Mouse (Mus musculus): Measurements from ENCODE around the gene Polr3f. TPM values are rescaled to one million over a fixed set of nuclear protein-coding genes. Genes with fewer than 3 reads are reported as not detected.

The Polr3f gene
- polyA plus RNA-seq, 1 experiment = 2.1 TPM

DNA sequence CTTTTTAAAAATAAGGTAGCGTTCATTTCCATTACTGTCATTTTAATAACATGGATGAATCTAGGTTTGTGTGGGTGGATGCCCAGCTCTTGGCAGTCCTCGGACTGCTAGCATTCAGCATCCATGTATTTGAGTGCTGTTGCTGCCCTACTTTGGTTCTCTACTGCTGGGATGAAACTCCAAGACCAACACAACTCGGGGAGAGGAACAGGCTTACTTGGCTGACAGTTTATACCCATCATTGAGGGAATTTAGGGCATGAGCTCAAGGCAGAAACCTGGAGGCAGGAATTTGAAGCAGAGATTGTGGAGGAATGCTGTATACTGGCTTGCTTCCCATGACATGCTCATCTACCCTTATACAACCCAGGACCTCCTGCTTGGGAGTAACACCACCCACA, 12.9 kb upstream of the Polr3f start:
- no peaks in the 10 kb centered on the region; the same call in 1 of the 2 replicates for H3K27me3 ChIP-seq (ENCODE audit: control insufficient read depth, insufficient read depth, low read length)
- H3K36me3 ChIP-seq (ENCODE audit: control insufficient read depth, insufficient read depth, low read length) = no peaks in the 10 kb centered on the region
- H3K27ac ChIP-seq (ENCODE audit: insufficient read depth, low read depth, low read length) = no peak overlapping the region
- TF ChIP-seq CTCF (IDR thresholded peaks at IDR 0.05; ENCODE audit: extremely low read depth, insufficient read length, insufficient replicate concordance, low read depth, low read length) = no peak
- TF ChIP-seq POLR2A (IDR thresholded peaks at IDR 0.05; ENCODE audit: low read depth, low read length) = no peak
- no peaks in the 10 kb centered on the region for H3K4me1 ChIP-seq (ENCODE audit: control insufficient read depth, insufficient read depth, insufficient read length, low read length)
- WGBS = 81% methylated on average over 3 of the region's 3 CpGs
- no peak overlapping the region for H3K4me3 ChIP-seq (ENCODE audit: low read depth, low read length)

DNA sequence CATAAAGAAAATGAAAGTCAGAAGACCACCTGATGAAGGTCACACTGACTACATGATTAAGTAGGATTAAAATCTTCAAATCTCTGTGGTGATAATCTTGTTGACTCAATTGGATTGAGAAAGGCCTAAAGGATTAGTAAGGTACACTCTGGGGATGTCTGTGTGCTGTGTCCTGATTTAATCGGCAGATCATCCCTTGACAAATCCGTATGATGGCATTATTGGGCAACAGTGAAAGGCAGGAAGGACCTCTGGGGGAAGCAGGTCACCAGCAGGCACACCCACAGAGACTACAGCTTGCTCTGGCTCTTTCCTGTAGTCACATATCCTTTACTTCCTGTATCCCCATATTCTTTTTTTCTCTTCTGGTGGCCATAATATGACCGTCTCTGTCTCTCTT, 7.7 kb upstream of the Polr3f start:
- TF ChIP-seq POLR2A (IDR thresholded peaks at IDR 0.05; ENCODE audit: low read depth, low read length) (no peak), CTCF (IDR thresholded peaks at IDR 0.05; ENCODE audit: extremely low read depth, insufficient read length, insufficient replicate concordance, low read depth, low read length) (no peak)
- H3K4me1 ChIP-seq (ENCODE audit: control insufficient read depth, insufficient read depth, insufficient read length, low read length) = no peaks in the 10 kb centered on the region
- no peaks in the 10 kb centered on the region for H3K36me3 ChIP-seq (ENCODE audit: control insufficient read depth, insufficient read depth, low read length)
- H3K27ac ChIP-seq (ENCODE audit: insufficient read depth, low read depth, low read length) = no peak overlapping the region
- WGBS = 46% methylated on average over 3 of the region's 3 CpGs
- H3K4me3 ChIP-seq (ENCODE audit: low read depth, low read length) = no peak overlapping the region
- H3K27me3 ChIP-seq (ENCODE audit: control insufficient read depth, insufficient read depth, low read length) = no peaks in the 10 kb centered on the region

DNA sequence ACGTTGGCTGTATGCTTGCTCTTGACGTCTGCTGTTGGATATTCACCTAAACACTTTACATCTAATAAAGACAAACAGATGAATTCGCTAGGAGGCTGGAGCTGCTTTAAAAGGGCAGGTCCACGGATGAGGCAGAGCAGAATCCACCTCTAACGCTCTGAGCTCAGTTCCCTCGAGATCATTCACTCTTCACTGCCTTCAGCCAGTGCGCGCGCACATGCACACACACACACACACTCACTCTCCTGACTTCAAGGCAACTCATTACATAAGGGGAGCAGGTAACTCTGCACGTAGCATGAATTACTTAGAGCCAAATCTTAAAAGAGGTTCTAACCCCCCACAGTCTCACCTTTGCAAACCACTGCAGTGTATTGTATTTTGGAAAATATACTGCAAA, 1.7 kb upstream of the Polr3f start:
- Histone ChIP-seq H3K27me3 (ENCODE audit: control insufficient read depth, insufficient read depth, low read length) (no peaks in the 10 kb centered on the region), H3K27ac (ENCODE audit: insufficient read depth, low read depth, low read length) (no peak overlapping the region), H3K4me3 (ENCODE audit: low read depth, low read length) (no peak overlapping the region), H3K4me1 (ENCODE audit: control insufficient read depth, insufficient read depth, insufficient read length, low read length) (peaks cover 2% of the 10 kb centered on the region; the same call in 1 of the 2 replicates), H3K36me3 (ENCODE audit: control insufficient read depth, insufficient read depth, low read length) (no peaks in the 10 kb centered on the region)
- TF ChIP-seq CTCF (IDR thresholded peaks at IDR 0.05; ENCODE audit: extremely low read depth, insufficient read length, insufficient replicate concordance, low read depth, low read length) = no peak
- no peak for TF ChIP-seq POLR2A (IDR thresholded peaks at IDR 0.05; ENCODE audit: low read depth, low read length)
- WGBS = 50% methylated on average over 10 of the region's 10 CpGs

DNA sequence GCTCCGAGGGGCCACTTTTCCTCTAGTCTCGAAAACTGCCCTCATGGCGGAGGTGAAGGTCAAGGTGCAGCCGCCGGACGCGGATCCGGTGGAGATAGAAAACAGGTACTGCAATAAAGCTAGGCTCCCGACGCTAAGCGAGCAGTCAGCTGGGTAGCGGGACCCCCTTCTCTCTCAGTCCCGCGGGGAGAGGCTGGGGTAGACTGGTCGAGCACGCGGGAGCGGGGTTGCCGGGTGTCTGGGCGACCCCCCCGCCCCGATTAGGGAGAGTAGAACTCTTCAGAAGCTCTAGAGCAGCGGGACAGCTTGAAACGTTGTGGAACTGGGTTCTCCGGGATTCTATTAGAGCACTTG, 280 bp downstream of the Polr3f start:
- H3K27ac ChIP-seq (ENCODE audit: insufficient read depth, low read depth, low read length) = 0 out of 2 replicates have a peak overlapping the region, but pooled peaks have one; percentile 90
- peak overlapping the region; percentile 81 for H3K4me3 ChIP-seq (ENCODE audit: low read depth, low read length)
- TF ChIP-seq CTCF (IDR thresholded peaks at IDR 0.05; ENCODE audit: extremely low read depth, insufficient read length, insufficient replicate concordance, low read depth, low read length) = no peak
- TF ChIP-seq POLR2A (IDR thresholded peaks at IDR 0.05; ENCODE audit: low read depth, low read length) = no peak
- peaks cover 2% of the 10 kb centered on the region; the same call in 1 of the 2 replicates for H3K4me1 ChIP-seq (ENCODE audit: control insufficient read depth, insufficient read depth, insufficient read length, low read length)
- no peaks in the 10 kb centered on the region for H3K27me3 ChIP-seq (ENCODE audit: control insufficient read depth, insufficient read depth, low read length)
- under 1% methylated on average over 25 of the region's 25 CpGs for WGBS
- H3K36me3 ChIP-seq (ENCODE audit: control insufficient read depth, insufficient read depth, low read length) = peaks cover 8% of the 10 kb centered on the region

DNA sequence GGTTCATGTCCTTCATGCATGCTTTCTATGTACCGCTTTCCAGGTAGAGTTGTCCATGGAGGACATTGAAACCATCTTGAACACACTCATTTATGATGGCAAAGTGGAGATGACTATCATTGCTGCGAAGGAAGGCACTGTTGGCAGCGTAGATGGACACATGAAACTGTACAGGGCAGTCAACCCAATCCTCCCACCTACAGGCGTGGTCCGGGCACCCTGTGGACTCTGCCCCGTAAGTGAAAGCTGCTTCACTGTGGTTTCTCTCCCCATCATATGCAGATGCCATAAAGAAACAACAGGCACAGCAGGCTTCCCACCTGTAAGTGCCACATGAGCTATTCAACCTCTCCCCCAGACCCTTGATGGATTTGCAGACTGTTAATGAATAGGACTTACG, 9.6 kb downstream of the Polr3f start:
- H3K36me3 ChIP-seq (ENCODE audit: control insufficient read depth, insufficient read depth, low read length) = peaks cover 61% of the 10 kb centered on the region
- 83% methylated on average over 7 of the region's 7 CpGs for WGBS
- TF ChIP-seq CTCF (IDR thresholded peaks at IDR 0.05; ENCODE audit: extremely low read depth, insufficient read length, insufficient replicate concordance, low read depth, low read length) = no peak
- no peak for TF ChIP-seq POLR2A (IDR thresholded peaks at IDR 0.05; ENCODE audit: low read depth, low read length)
- H3K4me1 ChIP-seq (ENCODE audit: control insufficient read depth, insufficient read depth, insufficient read length, low read length) = no peaks in the 10 kb centered on the region
- no peaks in the 10 kb centered on the region for H3K27me3 ChIP-seq (ENCODE audit: control insufficient read depth, insufficient read depth, low read length)
- H3K4me3 ChIP-seq (ENCODE audit: low read depth, low read length) = no peak overlapping the region
- H3K27ac ChIP-seq (ENCODE audit: insufficient read depth, low read depth, low read length) = no peak overlapping the region

DNA sequence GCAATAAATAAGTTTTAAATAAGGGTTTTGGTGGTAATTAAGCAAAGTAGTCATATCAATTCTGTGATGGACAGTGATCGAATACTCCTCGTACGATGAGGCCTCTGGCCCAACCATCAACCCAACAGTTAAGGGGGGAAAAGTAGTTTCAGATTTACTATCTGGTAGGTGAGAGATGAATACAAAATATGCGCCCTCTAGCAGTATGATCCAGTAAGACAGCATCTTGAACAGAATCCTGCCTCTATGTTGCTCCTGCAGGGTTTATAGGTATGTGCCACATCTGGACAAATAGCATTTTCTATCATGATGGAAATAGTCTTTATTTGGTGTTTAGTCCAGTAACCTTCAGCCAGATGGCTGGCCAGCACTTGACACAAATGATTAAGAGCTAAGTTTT, 13.7 kb downstream of the Polr3f start:
- no peaks in the 10 kb centered on the region for H3K27me3 ChIP-seq (ENCODE audit: control insufficient read depth, insufficient read depth, low read length)
- H3K4me1 ChIP-seq (ENCODE audit: control insufficient read depth, insufficient read depth, insufficient read length, low read length) = peaks cover 5% of the 10 kb centered on the region; the same call in 1 of the 2 replicates
- TF ChIP-seq POLR2A (IDR thresholded peaks at IDR 0.05; ENCODE audit: low read depth, low read length) (no peak), CTCF (IDR thresholded peaks at IDR 0.05; ENCODE audit: extremely low read depth, insufficient read length, insufficient replicate concordance, low read depth, low read length) (no peak)
- H3K27ac ChIP-seq (ENCODE audit: insufficient read depth, low read depth, low read length) = no peak overlapping the region
- WGBS = 83% methylated on average over 4 of the region's 4 CpGs
- H3K36me3 ChIP-seq (ENCODE audit: control insufficient read depth, insufficient read depth, low read length) = peaks cover 39% of the 10 kb centered on the region
- no peak overlapping the region for H3K4me3 ChIP-seq (ENCODE audit: low read depth, low read length)

DNA sequence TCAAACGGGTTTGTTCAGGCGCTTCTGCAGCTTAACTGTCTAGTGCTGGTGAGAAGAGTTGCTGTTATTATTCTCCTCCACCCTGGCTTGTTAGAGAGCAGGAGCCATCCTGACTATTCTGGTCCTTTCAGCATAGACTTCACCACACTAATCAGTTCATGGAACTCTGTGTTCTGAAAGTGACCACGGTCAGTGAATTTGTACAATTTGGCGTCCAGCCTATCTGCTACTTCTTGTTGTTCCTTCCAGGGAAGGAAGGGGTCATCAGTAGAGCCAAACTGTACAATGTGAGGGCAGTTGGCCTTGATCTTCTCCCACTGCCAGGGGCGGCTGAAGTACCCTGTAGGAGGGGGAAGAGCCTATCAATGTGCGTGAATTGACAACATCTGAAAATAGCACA, 16.2 kb downstream of the Polr3f start:
- Histone ChIP-seq H3K4me3 (ENCODE audit: low read depth, low read length) (no peak overlapping the region), H3K27me3 (ENCODE audit: control insufficient read depth, insufficient read depth, low read length) (no peaks in the 10 kb centered on the region), H3K4me1 (ENCODE audit: control insufficient read depth, insufficient read depth, insufficient read length, low read length) (peaks cover 5% of the 10 kb centered on the region; the same call in 1 of the 2 replicates), H3K36me3 (ENCODE audit: control insufficient read depth, insufficient read depth, low read length) (peaks cover 23% of the 10 kb centered on the region), H3K27ac (ENCODE audit: insufficient read depth, low read depth, low read length) (no peak overlapping the region)
- no peak for TF ChIP-seq CTCF (IDR thresholded peaks at IDR 0.05; ENCODE audit: extremely low read depth, insufficient read length, insufficient replicate concordance, low read depth, low read length)
- TF ChIP-seq POLR2A (IDR thresholded peaks at IDR 0.05; ENCODE audit: low read depth, low read length) = no peak
- 90% methylated on average over 6 of the region's 6 CpGs for WGBS
